Mouse (Mus musculus) spleen, adult 2 months (tissue): Measurements from ENCODE around the gene Phlpp1. TPM values are rescaled to one million over a fixed set of nuclear protein-coding genes. Genes with fewer than 3 reads are reported as not detected.

Source experiments
- DNase-seq, 2 experiments: peaks; one replicate each; pipeline versions ENCODE4 v3.0.0 to v3.0.0-alpha.2; 2012 to 2021; ENCODE audit warnings: low spot score in 2 of 2, low read depth in 1 of 2
- H3K27ac ChIP-seq: fragments of 200-500 bp; 2 replicates; pipeline ENCODE4 v1.5.1; 2012; ENCODE audit warnings: low read length, inconsistent platforms; ENCODE audit not compliant: insufficient read depth
- H3K27me3 ChIP-seq: fragments of 200-500 bp; 2 replicates; pipeline ENCODE4 v1.6.1; 2012; ENCODE audit warnings: mild to moderate bottlenecking, moderate library complexity, low read length, inconsistent platforms; ENCODE audit not compliant: control insufficient read depth, insufficient read depth
- H3K36me3 ChIP-seq: fragments of 200-500 bp; 2 replicates; pipeline ENCODE4 v1.6.1; 2012; ENCODE audit warnings: mild to moderate bottlenecking, low read length, inconsistent platforms; ENCODE audit not compliant: control insufficient read depth, insufficient read depth
- H3K4me1 ChIP-seq: fragments of 200-500 bp; 2 replicates; pipeline ENCODE4 v1.6.1; 2011; ENCODE audit warnings: inconsistent platforms; ENCODE audit not compliant: control insufficient read depth, insufficient read depth, insufficient read length
- H3K4me3 ChIP-seq: fragments of 200-500 bp; 2 replicates; pipeline ENCODE4 v1.5.1; 2011; ENCODE audit warnings: mild to moderate bottlenecking, inconsistent platforms; ENCODE audit not compliant: insufficient read depth, insufficient read length; ENCODE audit errors: extremely low read depth
- CTCF ChIP-seq: fragments of 200-500 bp; IDR thresholded peaks from 2 replicates; pipeline ENCODE4 v1.5.1; 2011; ENCODE audit warnings: mild to moderate bottlenecking, inconsistent platforms; ENCODE audit not compliant: insufficient read depth, insufficient read length, insufficient replicate concordance; ENCODE audit errors: extremely low read depth
- POLR2A ChIP-seq: fragments of 200-500 bp; IDR thresholded peaks from 2 replicates; pipeline ENCODE4 v1.6.1; 2011; ENCODE audit warnings: low read depth, low read length, inconsistent platforms
- WGBS: fragments of 180-500 bp; shearing (Covaris S2); methylation state at CpG from one replicate; pipeline ENCODE4 v1.1.7; 2018; 5-methylcytosine and 5-hydroxymethylcytosine counted together
- polyA plus RNA-seq: library from polyadenylated mRNA; depleted of rRNA; stranded (reverse); fragments of >200 nt; gene quantifications from 2 replicates; pipeline ENCODE4 v1.2.3, GENCODE M21; 2012

Phlpp1 gene
- polyA plus RNA-seq, 1 experiment = 6.0 TPM

GRCm38 (mm10) chr1:106154590-106154989 lies 17.0 kb upstream of the Phlpp1 start:
- DNase-seq = no peak
- H3K4me1 ChIP-seq = peaks cover 7% of the 10 kb centered on the region; the same call in 1 of the 2 replicates
- H3K27ac ChIP-seq = no peak overlapping the region
- no peaks in the 10 kb centered on the region for H3K36me3 ChIP-seq
- no peak overlapping the region for H3K4me3 ChIP-seq
- TF ChIP-seq POLR2A = no peak
- TF ChIP-seq CTCF = no peak
- 94% methylated on average over 7 of the region's 7 CpGs for WGBS
- no peaks in the 10 kb centered on the region for H3K27me3 ChIP-seq

DNA sequence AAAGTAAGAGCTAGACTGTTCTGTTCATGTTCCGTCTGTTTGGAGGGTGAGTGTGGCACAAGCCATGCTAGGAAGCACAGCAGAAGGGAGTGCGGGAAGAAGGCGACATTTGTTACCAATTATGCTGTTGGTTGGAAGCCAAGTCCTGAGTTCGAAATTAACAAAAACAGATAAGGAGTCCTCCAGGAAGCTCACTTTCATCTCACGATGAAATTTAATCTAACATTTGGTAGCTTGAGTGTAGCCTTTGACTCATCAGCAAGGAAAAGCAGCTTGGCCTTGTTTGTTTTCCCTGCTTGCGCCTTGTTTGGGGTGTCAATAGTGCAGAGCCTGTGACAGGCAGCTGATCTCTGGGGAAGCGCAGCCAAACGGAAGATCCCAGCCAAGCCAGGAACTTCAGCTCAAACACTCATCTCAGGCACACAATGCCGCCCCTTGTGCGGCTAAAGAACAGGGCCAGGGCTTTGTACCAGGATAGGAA lies 16.4 kb upstream of the Phlpp1 start:
- 89% methylated on average over 10 of the region's 10 CpGs for WGBS

DNA sequence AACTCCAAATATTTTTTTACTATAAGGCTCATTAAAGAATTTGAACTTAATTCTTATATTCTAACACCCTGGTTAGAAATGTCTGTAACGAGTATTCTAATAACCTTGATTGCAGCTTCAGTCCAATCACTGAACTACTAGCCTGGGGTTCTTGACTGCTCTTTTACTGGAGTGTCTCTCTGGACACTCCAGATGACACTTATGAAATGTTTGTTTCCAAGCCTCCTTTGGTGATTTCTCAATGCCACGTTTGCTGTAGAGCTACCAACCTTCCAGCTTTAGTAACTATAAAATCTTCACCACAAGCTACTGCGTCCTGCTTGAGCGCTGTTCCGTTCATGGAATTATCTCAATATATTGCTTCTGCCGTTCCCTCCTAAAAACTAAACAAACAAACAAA lies 15.8 kb upstream of the Phlpp1 start:
- H3K27me3 ChIP-seq = no peaks in the 10 kb centered on the region
- DNase-seq = no peak
- peaks cover 7% of the 10 kb centered on the region; the same call in 1 of the 2 replicates for H3K4me1 ChIP-seq
- H3K4me3 ChIP-seq = no peak overlapping the region
- 82% methylated on average over 6 of the region's 6 CpGs for WGBS
- H3K27ac ChIP-seq = no peak overlapping the region
- H3K36me3 ChIP-seq = no peaks in the 10 kb centered on the region
- TF ChIP-seq POLR2A (no peak), CTCF (no peak)

More for the DNA sequence above, 16.4 kb upstream of the Phlpp1 start:
- H3K4me3 ChIP-seq = no peak overlapping the region
- H3K27ac ChIP-seq = no peak overlapping the region
- no peak for DNase-seq
- TF ChIP-seq POLR2A (no peak), CTCF (no peak)
- H3K27me3 ChIP-seq = no peaks in the 10 kb centered on the region
- peaks cover 7% of the 10 kb centered on the region; the same call in 1 of the 2 replicates for H3K4me1 ChIP-seq
- H3K36me3 ChIP-seq = no peaks in the 10 kb centered on the region

GRCm38 (mm10) chr1:106157961-106158515 lies 13.5 kb upstream of the Phlpp1 start:
- Histone ChIP-seq H3K4me1 (peaks cover 13% of the 10 kb centered on the region; the same call in 1 of the 2 replicates), H3K4me3 (no peak overlapping the region), H3K27ac (peak overlapping the region; percentile 45; the same call in 1 of the 2 replicates), H3K27me3 (no peaks in the 10 kb centered on the region), H3K36me3 (no peaks in the 10 kb centered on the region)
- 13% methylated on average over 4 of the region's 4 CpGs for WGBS
- DNase-seq = peak in 1 of 2 experiments; percentile 57
- TF ChIP-seq CTCF (no peak), POLR2A (no peak)

DNA sequence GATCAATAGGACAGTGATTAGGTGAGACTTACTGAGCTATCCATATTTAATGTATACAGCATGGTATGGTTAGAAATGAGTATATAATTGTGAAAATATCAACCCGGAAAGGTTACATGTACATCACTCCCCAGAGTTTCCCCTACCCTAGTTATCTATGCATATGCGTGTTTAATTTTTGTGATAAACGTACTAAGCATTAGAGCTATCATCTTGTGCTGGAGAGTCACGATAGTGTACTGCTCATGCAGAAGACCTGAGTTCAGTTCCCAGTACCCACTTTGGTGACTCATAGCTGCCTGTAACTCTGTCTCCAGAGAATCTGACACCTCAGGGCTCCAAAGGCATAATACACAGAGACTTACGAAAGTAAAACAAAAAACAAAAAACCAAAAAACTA lies 11.9 kb upstream of the Phlpp1 start:
- H3K4me1 ChIP-seq = peaks cover 15% of the 10 kb centered on the region; the same call in 1 of the 2 replicates

GRCm38 (mm10) chr1:106160916-106161315 lies 10.6 kb upstream of the Phlpp1 start:
- no peak for DNase-seq
- TF ChIP-seq CTCF = no peak
- TF ChIP-seq POLR2A = no peak
- Histone ChIP-seq H3K27ac (no peak overlapping the region), H3K4me1 (peaks cover 15% of the 10 kb centered on the region; the same call in 1 of the 2 replicates), H3K27me3 (no peaks in the 10 kb centered on the region), H3K4me3 (no peak overlapping the region), H3K36me3 (no peaks in the 10 kb centered on the region)
- WGBS = 88% methylated on average over 4 of the region's 4 CpGs

More for the DNA sequence above, 11.9 kb upstream of the Phlpp1 start:
- no peak for DNase-seq
- no peaks in the 10 kb centered on the region for H3K27me3 ChIP-seq
- no peaks in the 10 kb centered on the region for H3K36me3 ChIP-seq
- no peak overlapping the region for H3K4me3 ChIP-seq
- no peak overlapping the region for H3K27ac ChIP-seq
- WGBS = 89% methylated on average over 5 of the region's 5 CpGs
- TF ChIP-seq CTCF (no peak), POLR2A (no peak)

GRCm38 (mm10) chr1:106162581-106162980 lies 9.0 kb upstream of the Phlpp1 start:
- Histone ChIP-seq H3K4me1 (peaks cover 15% of the 10 kb centered on the region; the same call in 1 of the 2 replicates), H3K27me3 (no peaks in the 10 kb centered on the region), H3K27ac (peak overlapping the region; percentile 80), H3K4me3 (no peak overlapping the region), H3K36me3 (no peaks in the 10 kb centered on the region)
- 16% methylated on average over 7 of the region's 7 CpGs for WGBS
- TF ChIP-seq POLR2A (peak; percentile 17; the same call in 1 of the 2 replicates), CTCF (no peak)
- DNase-seq = peak; percentile 60 to 84
